Mouse (Mus musculus) heart, postnatal 4 days (tissue): ENCODE measurements around the gene Inpp4b. TPM values are rescaled to one million over a fixed set of nuclear protein-coding genes. Genes with fewer than 3 reads are reported as not detected.
"Not testable (repeated sequence)": the region's sequence is repeated elsewhere in the genome, so short reads cannot be mapped to it uniquely, and the experiment has no call there.

Experiments used
- DNase-seq: peaks from one replicate; pipeline ENCODE4 v3.0.0; 2021
- total RNA-seq, 2 experiments: library from RNA; stranded (reverse); gene quantifications; 2 replicates each; pipeline ENCODE4 v1.2.3; 2021

Gene Inpp4b
- total RNA-seq, 2 experiments from 2014 or later = 48.2 to 54.0 TPM

- no peak for DNase-seq
Measured at GRCm38 (mm10) chr8:81779440-81779839, 437.1 kb downstream of the Inpp4b start.

GRCm38 (mm10) chr8:81780166-81780565 is 437.8 kb downstream of the Inpp4b start:
- DNase-seq = no peak

- no peak for DNase-seq
Measured at GRCm38 (mm10) chr8:81780921-81781675, 438.7 kb downstream of the Inpp4b start.

- no peak for DNase-seq
Measured at GRCm38 (mm10) chr8:81782781-81783180, 440.4 kb downstream of the Inpp4b start.

GRCm38 (mm10) chr8:81784775-81785174 is 442.4 kb downstream of the Inpp4b start:
- DNase-seq = no peak

GRCm38 (mm10) chr8:81788498-81788897 is 446.1 kb downstream of the Inpp4b start:
- DNase-seq = no peak

- no peak for DNase-seq
Measured at GRCm38 (mm10) chr8:81792649-81793048, 450.3 kb downstream of the Inpp4b start.

- peak; percentile 60 for DNase-seq
Measured at GRCm38 (mm10) chr8:81798501-81798900, 456.1 kb downstream of the Inpp4b start.

- DNase-seq = no peak
Measured at GRCm38 (mm10) chr8:81800792-81801191, 458.4 kb downstream of the Inpp4b start.

GRCm38 (mm10) chr8:81806797-81807196 is 464.4 kb downstream of the Inpp4b start:
- peak; percentile 76 for DNase-seq

- DNase-seq = no peak
Measured at GRCm38 (mm10) chr8:81807578-81807977, 465.2 kb downstream of the Inpp4b start.

- no peak for DNase-seq
Measured at GRCm38 (mm10) chr8:81808406-81808805, 466.1 kb downstream of the Inpp4b start.

- not testable (repeated sequence) for DNase-seq
Measured at GRCm38 (mm10) chr8:81809414-81809813, 467.1 kb downstream of the Inpp4b start.

- DNase-seq = peak; percentile 36
Measured at GRCm38 (mm10) chr8:81812051-81812751, 469.8 kb downstream of the Inpp4b start.

- no peak for DNase-seq
Measured at GRCm38 (mm10) chr8:81814742-81815141, 472.4 kb downstream of the Inpp4b start.

- DNase-seq = no peak
Measured at GRCm38 (mm10) chr8:81815551-81815950, 473.2 kb downstream of the Inpp4b start.

GRCm38 (mm10) chr8:81823121-81823520 is 480.8 kb downstream of the Inpp4b start:
- no peak for DNase-seq

GRCm38 (mm10) chr8:81824975-81825374 is 482.6 kb downstream of the Inpp4b start:
- DNase-seq = no peak

- DNase-seq = no peak
Measured at GRCm38 (mm10) chr8:81826406-81826805, 484.1 kb downstream of the Inpp4b start.

- no peak for DNase-seq
Measured at GRCm38 (mm10) chr8:81827306-81827913, 485.1 kb downstream of the Inpp4b start.

GRCm38 (mm10) chr8:81831430-81831829 is 489.1 kb downstream of the Inpp4b start:
- DNase-seq = no peak

GRCm38 (mm10) chr8:81833852-81834251 is 491.5 kb downstream of the Inpp4b start:
- no peak for DNase-seq

- DNase-seq = no peak
Measured at GRCm38 (mm10) chr8:81840512-81840911, 498.2 kb downstream of the Inpp4b start.
